Mouse (Mus musculus) heart, adult 2 months (tissue): Measurements from ENCODE around the gene Stmn3. TPM values are rescaled to one million over a fixed set of nuclear protein-coding genes. Genes with fewer than 3 reads are reported as not detected.
A peak's percentile ranks its signal among the peaks of the same experiment; 100 is the strongest.

Experiments
- DNase-seq, 2 experiments: peaks; one replicate each; pipeline ENCODE4 v3.0.0; 2021
- H3K27ac ChIP-seq: fragments of 200-600 bp; 2 replicates; pipeline ENCODE4 v1.8.1; 2022
- H3K27me3 ChIP-seq: fragments of 200-500 bp; 2 replicates; pipeline ENCODE4 v1.6.1; 2012; ENCODE audit warnings: mild to moderate bottlenecking, low read length, inconsistent platforms, mixed read lengths; ENCODE audit not compliant: control insufficient read depth, insufficient read depth
- H3K36me3 ChIP-seq: fragments of 200-500 bp; 2 replicates; pipeline ENCODE4 v1.6.1; 2012; ENCODE audit warnings: low read length, inconsistent platforms; ENCODE audit not compliant: control insufficient read depth, insufficient read depth
- H3K4me1 ChIP-seq: fragments of 200-500 bp; 2 replicates; pipeline ENCODE4 v1.6.1; 2011; ENCODE audit warnings: low read length; ENCODE audit not compliant: control insufficient read depth, insufficient read depth
- H3K4me3 ChIP-seq: fragments of 200-600 bp; 2 replicates; pipeline ENCODE4 v1.8.1; 2022
- H3K79me2 ChIP-seq: fragments of 200-500 bp; replicated peaks from 2 replicates; pipeline ENCODE4 v1.6.1; 2012; ENCODE audit warnings: mild to moderate bottlenecking, inconsistent platforms, low read length, moderate library complexity, mixed read lengths; ENCODE audit not compliant: control insufficient read depth, insufficient read depth
- H3K9ac ChIP-seq: fragments of 200-500 bp; 2 replicates; pipeline ENCODE4 v1.6.1; 2012; ENCODE audit warnings: low read depth, mild to moderate bottlenecking, control low read depth, inconsistent platforms, low read length, mixed read lengths
- CTCF ChIP-seq: fragments of 200-600 bp; IDR thresholded peaks from 2 replicates; pipeline ENCODE4 v1.8.1; 2022; ENCODE audit warnings: antibody characterized with exemption, mild to moderate bottlenecking, moderate library complexity
- EP300 ChIP-seq: fragments of 200-500 bp; IDR thresholded peaks from 2 replicates; pipeline ENCODE4 v1.6.1; 2011; ENCODE audit warnings: low read depth, low read length, control low read depth; ENCODE audit not compliant: insufficient read depth
- POLR2A ChIP-seq: fragments of 200-500 bp; IDR thresholded peaks from 2 replicates; pipeline ENCODE4 v1.6.1; 2011; ENCODE audit warnings: mild to moderate bottlenecking, low read depth, low read length, control low read depth; ENCODE audit not compliant: insufficient read depth
- WGBS: fragments of 180-500 bp; shearing (Covaris S2); methylation state at CpG from one replicate; pipeline ENCODE4 v1.1.7; 2018; 5-methylcytosine and 5-hydroxymethylcytosine counted together
- intact Hi-C: fragments of 180-260 bp; cut with DNase I; formaldehyde crosslinking; loops from one replicate; pipeline ENCODE4 v1.15.1; 2025
- polyA plus RNA-seq: library from polyadenylated mRNA; depleted of rRNA; stranded (reverse); fragments of >200 nt; gene quantifications from 2 replicates; pipeline ENCODE4 v1.2.3, GENCODE M21; 2012
- total RNA-seq, 2 experiments: library from RNA; stranded (reverse); gene quantifications; 2 replicates each; pipeline ENCODE4 v1.2.3; 2021

Stmn3 gene
- total and polyA plus RNA-seq, 3 experiments, result 0.29 to 0.37 (median 0.32) TPM

- Histone ChIP-seq H3K79me2 (no peaks in the 10 kb centered on the region; the same call in 1 of the 2 replicates), H3K4me1 (peaks cover 4% of the 10 kb centered on the region), H3K4me3 (no peak overlapping the region), H3K9ac (no peak overlapping the region), H3K27me3 (no peaks in the 10 kb centered on the region), H3K36me3 (peaks cover 30% of the 10 kb centered on the region), H3K27ac (no peak overlapping the region)
- TF ChIP-seq CTCF (no peak), POLR2A (no peak), EP300 (no peak)
- 52% methylated on average over 1 of the region's 1 CpGs for WGBS
- intact Hi-C loops, result loop anchor here (10.0 kb wide), 1 partner anchor 395 kb away; the partner anchor contains the start of gene Sox18
- DNase-seq, result no peak
Observed at GRCm38 (mm10) chr2:181279968-181280367, 34.3 kb downstream of the Stmn3 start.

GRCm38 (mm10) chr2:181277866-181278265, 36.4 kb downstream of the Stmn3 start:
- peaks cover 37% of the 10 kb centered on the region for H3K36me3 ChIP-seq
- 67% methylated on average over 3 of the region's 3 CpGs for WGBS

GRCm38 (mm10) chr2:181276766-181277165, 37.5 kb downstream of the Stmn3 start:
- peak overlapping the region; percentile 23 for H3K27ac ChIP-seq
- 35% methylated on average over 1 of the region's 1 CpGs for WGBS
- intact Hi-C loops, result loop anchor here (10.0 kb wide), 1 partner anchor 398 kb away; the partner anchor contains the start of gene Sox18
- no peaks in the 10 kb centered on the region; the same call in 1 of the 2 replicates for H3K79me2 ChIP-seq
- H3K9ac ChIP-seq, result no peak overlapping the region
- peaks cover 44% of the 10 kb centered on the region for H3K36me3 ChIP-seq
- peaks cover 4% of the 10 kb centered on the region for H3K4me1 ChIP-seq
- no peaks in the 10 kb centered on the region for H3K27me3 ChIP-seq
- no peak overlapping the region for H3K4me3 ChIP-seq
- DNase-seq, result peak; percentile 29 to 31
- TF ChIP-seq CTCF (no peak), POLR2A (no peak), EP300 (peak; percentile 87)

More at GRCm38 (mm10) chr2:181277866-181278265, 36.4 kb downstream of the Stmn3 start:
- peaks cover 4% of the 10 kb centered on the region for H3K4me1 ChIP-seq
- no peak for TF ChIP-seq POLR2A
- no peak for TF ChIP-seq CTCF
- no peaks in the 10 kb centered on the region; the same call in 1 of the 2 replicates for H3K79me2 ChIP-seq
- H3K9ac ChIP-seq, result no peak overlapping the region
- no peak overlapping the region for H3K27ac ChIP-seq
- intact Hi-C loops, result loop anchor here (10.0 kb wide), 1 partner anchor 397 kb away; the partner anchor contains the start of gene Sox18
- no peak overlapping the region for H3K4me3 ChIP-seq
- H3K27me3 ChIP-seq, result no peaks in the 10 kb centered on the region
- no peak for DNase-seq

GRCm38 (mm10) chr2:181274639-181275038, 39.7 kb downstream of the Stmn3 start:
- Histone ChIP-seq H3K36me3 (peaks cover 41% of the 10 kb centered on the region), H3K27ac (no peak overlapping the region), H3K79me2 (no peaks in the 10 kb centered on the region; the same call in 1 of the 2 replicates), H3K27me3 (no peaks in the 10 kb centered on the region), H3K4me1 (peaks cover 4% of the 10 kb centered on the region), H3K9ac (no peak overlapping the region), H3K4me3 (no peak overlapping the region)
- 80% methylated on average over 4 of the region's 4 CpGs for WGBS
- intact Hi-C loops, result loop anchor here (5.0 to 10.0 kb wide), 2 partner anchors 87 to 400 kb away; partner anchors contain the start of genes Ppdpf and Sox18
- no peak for TF ChIP-seq EP300
- no peak for TF ChIP-seq POLR2A
- no peak for TF ChIP-seq CTCF
- DNase-seq, result no peak

- DNase-seq, result no peak
- no peak overlapping the region for H3K4me3 ChIP-seq
- no peak overlapping the region for H3K9ac ChIP-seq
- H3K27me3 ChIP-seq, result no peaks in the 10 kb centered on the region
- intact Hi-C loops, result loop anchor here (5.0 to 10.0 kb wide), 2 partner anchors 87 to 401 kb away; partner anchors contain the start of genes Ppdpf and Sox18
- no peaks in the 10 kb centered on the region; the same call in 1 of the 2 replicates for H3K79me2 ChIP-seq
- TF ChIP-seq EP300, result no peak
- TF ChIP-seq CTCF, result no peak
- TF ChIP-seq POLR2A, result no peak
- peaks cover 41% of the 10 kb centered on the region for H3K36me3 ChIP-seq
- peaks cover 4% of the 10 kb centered on the region for H3K4me1 ChIP-seq
- 57% methylated on average over 2 of the region's 2 CpGs for WGBS
- H3K27ac ChIP-seq, result no peak overlapping the region
Observed at GRCm38 (mm10) chr2:181273829-181274228, 40.5 kb downstream of the Stmn3 start.

GRCm38 (mm10) chr2:181272092-181272491, 42.2 kb downstream of the Stmn3 start:
- DNase-seq, result no peak
- TF ChIP-seq EP300 (no peak), CTCF (no peak)
- no peak overlapping the region for H3K4me3 ChIP-seq
- WGBS, result 61% methylated on average over 2 of the region's 2 CpGs
- no peaks in the 10 kb centered on the region; the same call in 1 of the 2 replicates for H3K79me2 ChIP-seq
- peaks cover 2% of the 10 kb centered on the region; the same call in 1 of the 2 replicates for H3K4me1 ChIP-seq
- H3K36me3 ChIP-seq, result peaks cover 40% of the 10 kb centered on the region
- H3K27ac ChIP-seq, result peak overlapping the region; percentile 57
- H3K27me3 ChIP-seq, result no peaks in the 10 kb centered on the region
- intact Hi-C loops, result loop anchor here (1.0 to 10.0 kb wide), 3 partner anchors 15 to 403 kb away; partner anchors contain the start of genes Ppdpf and Sox18
- H3K9ac ChIP-seq, result no peak overlapping the region
